Mouse (Mus musculus): ENCODE measurements around the gene Gna11.

DNA sequence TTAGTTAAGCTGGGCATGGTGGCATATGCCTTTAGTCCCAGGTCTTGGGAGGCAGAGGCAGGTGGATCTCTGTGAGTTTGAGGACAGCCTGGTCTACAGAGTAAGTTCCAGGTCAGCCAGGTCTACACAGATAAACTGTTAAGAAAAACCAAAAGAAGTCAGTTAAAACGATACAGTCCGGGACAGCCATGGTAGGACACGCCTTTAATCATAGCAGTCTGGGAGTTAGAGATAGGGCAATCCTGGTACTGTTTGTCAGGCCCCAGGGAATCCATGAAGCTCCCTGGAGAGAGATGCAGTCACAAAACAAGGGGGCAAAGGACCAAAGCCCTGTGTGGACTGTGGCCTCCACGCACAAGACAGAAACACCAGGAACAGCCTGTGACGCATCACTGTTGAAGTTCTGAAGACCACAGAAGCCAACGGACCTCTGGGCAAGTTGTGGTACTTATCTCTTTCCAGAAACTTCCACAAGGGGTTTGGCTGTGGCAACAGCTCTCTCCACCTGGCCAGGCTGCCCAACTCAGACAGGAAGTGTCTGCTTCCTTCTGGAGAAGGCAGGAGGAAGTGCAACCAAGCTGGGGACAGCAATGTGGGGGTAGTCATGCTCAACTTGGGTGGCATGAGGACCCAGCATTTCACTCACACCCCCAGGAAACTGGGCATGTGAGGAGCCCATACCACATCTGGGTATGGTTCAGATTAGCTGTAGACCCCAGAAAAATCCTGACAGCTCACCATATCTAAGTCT lies 25.6 kb downstream of the Gna11 start:
- TF ChIP-seq EP300 (IDR thresholded peaks at IDR 0.05; ENCODE audit: insufficient read depth, low read depth, low read length) = no peak
- no peak for TF ChIP-seq CTCF (IDR thresholded peaks at IDR 0.05; ENCODE audit: low read depth, low read length)
- TF ChIP-seq POLR2A (IDR thresholded peaks at IDR 0.05; ENCODE audit: insufficient read depth, low read length) = no peak
